Mouse (Mus musculus): ENCODE results near the gene Ppp1r15a.
"Not testable (repeated sequence)": the region's sequence is repeated elsewhere in the genome, so short reads cannot be mapped to it uniquely, and the experiment has no call there.

The Ppp1r15a gene

DNA sequence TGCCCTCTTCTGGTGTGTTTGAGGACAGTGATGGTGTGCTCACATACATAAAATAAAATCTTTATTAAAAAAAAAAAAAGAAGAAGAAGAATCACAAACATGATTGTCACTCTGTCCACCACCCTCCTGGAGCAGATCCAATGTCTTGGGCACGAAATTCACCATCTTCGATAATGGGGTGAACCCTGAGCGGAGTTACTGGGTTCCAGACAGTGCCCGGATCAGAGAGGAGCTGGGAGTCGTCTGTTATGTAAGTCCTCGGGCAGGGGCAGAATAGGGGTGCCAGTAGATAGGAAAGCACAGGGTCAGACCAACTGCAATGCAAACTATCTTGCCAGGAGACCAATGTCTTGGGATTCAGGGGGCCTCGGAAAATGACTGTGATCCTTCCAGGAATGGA is 5.5 kb downstream of the Ppp1r15a start:
- in situ Hi-C loops (cut with MboI, MseI) = no loop called here

DNA sequence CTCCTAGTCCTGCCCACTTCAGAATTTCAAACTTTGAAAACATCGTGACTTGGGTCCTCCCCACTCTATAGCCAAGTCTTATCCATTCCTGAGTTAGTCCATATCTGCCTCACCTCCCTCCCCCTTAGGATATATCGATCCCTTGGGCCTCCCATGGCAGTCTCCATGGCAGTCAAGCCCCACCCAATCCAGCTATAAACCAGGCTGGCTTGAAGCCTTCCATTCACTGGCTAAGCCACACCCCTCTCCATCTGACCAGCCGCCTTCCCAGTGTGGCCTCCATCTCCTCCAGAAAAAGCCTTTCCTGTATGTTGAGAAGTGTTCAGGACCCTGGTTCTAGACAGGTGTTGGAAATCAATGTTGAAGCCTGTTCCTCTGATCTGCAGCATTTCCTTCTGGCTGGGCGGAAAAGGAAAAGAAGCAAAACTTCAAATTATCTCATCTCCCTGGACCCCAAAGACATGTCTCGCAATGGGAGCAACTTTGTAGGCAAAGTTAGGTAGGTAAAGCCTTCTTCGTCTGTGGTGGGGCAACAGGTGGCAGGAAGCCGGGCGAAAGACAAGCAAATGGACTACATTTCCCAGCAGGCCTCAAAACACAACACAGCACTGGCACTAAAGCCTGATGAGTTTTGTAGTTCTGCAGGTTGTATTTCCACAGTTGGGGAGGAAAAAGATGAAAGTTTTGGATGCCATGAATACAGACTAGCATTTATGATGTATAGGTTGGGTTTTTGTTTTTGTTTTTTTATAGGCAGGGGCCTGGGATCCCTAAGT is 6.5 kb downstream of the Ppp1r15a start:
- in situ Hi-C loops (cut with MboI, MseI) = no loop called here

DNA sequence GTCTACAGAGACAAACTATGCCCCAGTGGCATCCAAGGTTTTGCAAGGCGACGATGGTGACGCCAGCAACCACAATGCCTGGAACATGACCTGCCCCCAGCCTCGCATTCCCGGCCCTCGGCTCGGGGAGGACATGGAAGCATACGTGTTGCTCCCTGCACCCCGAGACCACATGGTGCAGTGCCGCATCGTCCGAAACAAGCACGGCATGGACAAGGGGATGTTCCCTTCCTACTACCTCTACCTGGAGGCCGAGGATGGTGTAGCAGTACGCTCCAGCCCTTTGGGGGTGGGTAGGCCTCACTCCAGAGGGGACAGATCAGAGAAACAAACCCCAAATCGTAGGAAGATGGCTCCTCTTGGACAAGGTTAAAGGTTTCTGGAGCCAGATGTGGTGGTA is 7.5 kb downstream of the Ppp1r15a start:
- in situ Hi-C loops (cut with MboI, MseI) = no loop called here

DNA sequence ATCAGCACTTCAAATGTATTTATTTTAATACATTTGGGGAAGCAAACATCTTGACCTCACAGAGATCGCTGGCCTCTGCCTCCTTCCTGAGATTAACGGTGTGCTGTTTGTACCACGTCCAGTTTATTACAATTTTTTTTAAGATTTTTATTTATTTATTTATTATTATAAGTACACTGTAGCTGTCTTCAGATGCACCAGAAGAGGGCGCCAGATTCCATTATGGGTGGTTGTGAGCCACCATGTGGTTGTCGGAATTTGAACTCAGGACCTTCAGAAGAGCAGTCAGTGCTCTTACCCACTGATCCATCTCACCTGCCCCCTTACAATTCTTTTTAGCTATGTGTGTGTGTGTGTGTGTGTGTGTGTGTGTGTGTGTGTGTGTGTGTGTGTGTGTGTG is 9.2 kb downstream of the Ppp1r15a start:
- in situ Hi-C loops (cut with MboI, MseI) = not testable (repeated sequence)

DNA sequence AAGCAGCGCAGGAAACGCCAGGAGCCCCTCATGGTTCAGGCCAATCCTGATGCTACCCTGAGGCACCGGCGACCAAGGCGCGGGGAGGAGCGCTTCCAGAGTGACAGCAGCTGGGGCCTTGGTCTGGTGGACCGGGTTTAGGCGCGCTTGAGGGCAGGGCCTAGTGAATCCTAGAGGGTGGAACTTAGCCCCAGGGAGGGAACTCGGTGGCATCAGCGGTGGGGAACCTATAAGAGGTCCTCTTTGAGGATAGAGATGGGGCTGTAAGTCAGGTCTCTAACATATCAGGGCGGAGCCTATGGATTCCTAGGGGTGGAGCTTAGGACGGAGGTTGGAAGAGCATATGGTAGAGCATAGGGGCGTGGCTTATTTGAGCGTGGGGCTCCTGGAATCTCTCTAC is 10.6 kb downstream of the Ppp1r15a start:
- in situ Hi-C loops (cut with MboI, MseI) = no loop called here

DNA sequence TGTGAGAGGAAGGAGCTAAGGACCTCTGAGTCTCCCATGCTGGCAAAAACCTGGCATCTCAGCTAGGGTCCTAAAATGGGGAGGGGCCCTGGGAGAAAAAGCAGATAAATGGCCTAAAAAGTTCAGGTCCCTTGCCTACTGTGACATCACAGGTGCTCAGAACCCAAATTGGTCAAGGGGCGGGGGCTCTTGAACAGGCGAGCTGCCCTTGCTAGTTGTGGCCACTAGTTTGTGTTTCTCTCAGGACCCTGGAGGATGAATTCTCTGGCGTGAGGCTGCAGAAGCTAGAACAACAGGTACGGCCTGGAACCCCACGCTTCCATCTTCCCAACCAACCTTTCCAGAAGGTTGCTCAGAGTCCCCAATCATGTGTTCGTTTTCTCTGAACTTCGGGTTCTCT is 11.7 kb downstream of the Ppp1r15a start:
- in situ Hi-C loops (cut with MboI, MseI) = no loop called here

DNA sequence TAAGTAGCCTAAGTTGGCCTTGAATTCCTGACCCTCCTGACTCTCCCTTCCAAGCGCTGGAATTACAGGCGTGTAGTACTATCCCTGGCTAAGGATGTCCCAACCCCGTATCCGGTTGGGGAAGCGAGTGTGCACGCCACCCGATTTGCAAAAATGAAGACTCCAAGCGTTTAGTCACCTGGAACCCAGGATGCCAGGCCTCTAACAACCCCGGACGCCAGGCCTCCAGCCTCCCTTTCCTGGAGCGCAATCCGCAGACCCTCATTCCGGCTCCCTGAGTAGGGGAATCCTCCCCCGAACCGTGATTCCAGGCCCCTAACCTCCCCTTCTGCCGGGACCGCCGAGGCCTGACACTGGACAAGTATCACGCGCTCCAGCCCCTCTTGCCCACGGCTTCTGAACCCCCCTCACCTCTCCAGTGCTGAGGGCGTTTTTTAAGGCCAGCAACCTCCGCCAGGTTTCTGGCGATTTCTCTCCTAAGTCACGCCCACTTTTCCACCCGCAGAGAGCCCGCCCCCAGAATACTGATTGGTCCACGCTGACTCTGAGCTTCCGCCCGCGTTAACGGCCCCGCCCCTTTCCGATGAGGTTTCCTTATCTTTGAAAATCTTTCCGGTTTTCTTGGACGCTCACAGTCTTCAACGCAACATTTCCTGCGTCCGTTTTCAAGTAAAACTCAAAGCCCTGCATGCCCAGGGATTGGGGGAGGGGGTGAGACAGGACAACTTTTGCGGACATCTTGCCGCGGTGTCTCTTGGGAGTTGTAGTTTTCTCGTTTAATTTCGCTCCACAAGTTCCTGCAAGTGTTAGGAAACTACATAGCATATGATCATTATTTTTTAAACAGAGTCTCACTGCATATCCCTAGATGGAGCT is 15.9 kb downstream of the Ppp1r15a start, which contains the start of gene Nucb1:
Nucb1 (minus strand) TSS at position 495 of the 876 bp plus-strand sequence.
- in situ Hi-C loops (cut with MboI, MseI) = no loop called here

DNA sequence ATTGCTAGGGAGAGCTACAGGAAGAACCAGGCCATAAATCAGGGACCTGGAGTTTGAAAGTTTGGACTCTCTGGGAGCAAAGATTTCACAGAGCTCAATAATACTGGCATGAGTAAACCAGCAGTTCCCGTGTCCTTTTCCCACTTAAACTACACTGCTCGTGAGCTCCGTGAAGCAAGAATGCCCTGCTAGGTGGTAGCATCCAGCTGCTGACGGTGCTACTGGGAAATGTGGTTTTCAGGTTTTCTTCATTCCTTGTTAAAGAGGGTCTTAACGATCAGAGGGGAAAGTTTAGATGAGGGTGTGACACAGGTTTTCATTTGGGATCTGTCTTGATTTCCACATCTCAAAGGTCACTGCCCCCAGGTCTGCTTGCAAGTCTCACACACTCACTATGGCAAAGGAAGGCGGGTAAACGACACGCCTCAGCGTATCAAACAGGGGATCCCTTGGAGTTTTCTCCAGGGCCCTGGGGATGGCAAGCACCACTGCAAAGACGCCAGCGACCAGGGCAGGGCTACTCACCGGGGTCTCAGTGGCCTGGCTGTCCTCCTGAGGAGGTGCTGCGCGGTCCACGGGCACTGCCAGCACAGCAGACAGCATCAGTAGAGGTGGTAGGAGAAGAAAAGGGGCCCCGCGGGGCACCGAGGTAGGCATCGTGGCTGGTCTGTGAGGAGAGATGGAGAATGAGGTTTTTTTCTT is 16.7 kb downstream of the Ppp1r15a start:
- in situ Hi-C loops (cut with MboI, MseI) = no loop called here

DNA sequence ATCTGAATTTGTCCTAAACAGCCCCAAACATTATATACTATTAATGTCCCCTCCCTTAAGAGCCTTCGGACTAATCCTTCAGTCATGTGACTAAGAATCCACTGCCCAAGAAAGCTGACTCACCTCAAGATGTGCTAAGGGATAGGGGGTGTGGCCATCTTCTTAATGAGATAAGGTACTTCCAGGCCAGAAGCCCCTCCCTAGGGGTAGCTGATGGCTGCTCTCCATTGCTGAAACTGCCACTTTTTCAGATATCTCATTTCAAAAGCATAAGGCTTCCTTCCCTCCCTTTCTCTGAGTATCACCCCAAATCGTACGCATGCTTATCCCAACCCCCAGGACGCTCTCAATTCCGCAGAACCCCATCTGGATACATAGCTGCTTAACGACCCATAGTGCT is 17.5 kb downstream of the Ppp1r15a start:
- in situ Hi-C loops (cut with MboI, MseI) = no loop called here

DNA sequence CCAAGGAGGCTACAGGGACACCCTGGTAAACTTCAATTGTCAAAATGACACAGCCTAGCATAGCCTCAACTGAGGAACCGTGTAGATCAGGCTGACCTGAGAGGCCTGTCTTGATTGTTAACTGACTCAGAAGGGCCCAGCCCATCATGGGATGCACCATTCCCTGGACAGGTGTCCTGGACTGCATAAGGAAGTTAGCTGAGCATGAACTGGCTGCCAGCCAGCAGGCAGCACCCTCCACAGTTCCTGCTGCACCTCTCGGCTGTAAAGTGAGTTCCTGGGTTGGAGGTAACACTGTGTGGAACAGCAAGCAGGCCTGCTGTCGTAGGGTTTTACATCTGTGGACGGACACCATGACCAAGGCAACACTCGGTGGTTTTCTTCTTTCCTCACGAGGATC is 18.5 kb downstream of the Ppp1r15a start:
- in situ Hi-C loops (cut with MboI, MseI) = no loop called here

DNA sequence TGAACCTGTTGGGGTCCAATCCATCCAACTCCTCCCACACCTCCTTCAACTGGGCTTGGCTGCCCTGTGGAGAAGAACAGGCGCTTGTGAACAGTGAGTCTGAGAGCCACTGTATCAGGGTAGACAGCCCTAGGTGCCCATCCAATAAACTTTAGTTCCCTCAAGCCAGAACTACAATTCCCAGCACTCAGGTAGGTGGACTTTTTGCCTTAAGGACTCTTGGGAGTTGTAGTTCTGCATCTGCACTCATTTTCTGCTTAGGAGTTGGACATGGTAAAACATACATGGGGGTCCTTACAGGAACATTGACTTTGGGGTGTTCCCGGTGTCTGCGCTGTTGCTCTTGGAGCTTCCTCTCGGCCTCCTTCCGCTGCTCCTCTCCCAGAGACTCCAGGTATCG is 27.6 kb downstream of the Ppp1r15a start:
- in situ Hi-C loops (cut with MboI, MseI) = no loop called here

DNA sequence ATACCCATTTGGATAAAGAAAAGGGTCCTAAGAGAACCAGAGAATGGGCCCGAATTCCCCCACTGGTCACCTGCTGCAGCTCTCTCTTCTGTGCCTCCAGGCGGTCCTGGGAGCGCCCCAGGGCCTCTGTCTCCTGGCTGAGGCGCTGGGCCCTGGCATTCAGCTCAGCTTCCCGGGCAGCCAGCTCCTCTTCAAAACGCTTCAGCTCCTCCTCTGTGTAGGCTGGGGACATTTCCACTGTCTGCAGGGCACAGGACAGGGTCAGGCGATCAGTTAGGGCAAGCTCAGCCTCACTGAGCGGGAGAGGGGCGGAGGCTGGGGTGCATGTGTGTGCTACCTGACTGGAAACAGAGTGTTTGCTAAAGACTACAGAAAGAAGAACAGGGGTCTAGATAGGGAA is 31.5 kb downstream of the Ppp1r15a start:
- in situ Hi-C loops (cut with MboI, MseI) = no loop called here

DNA sequence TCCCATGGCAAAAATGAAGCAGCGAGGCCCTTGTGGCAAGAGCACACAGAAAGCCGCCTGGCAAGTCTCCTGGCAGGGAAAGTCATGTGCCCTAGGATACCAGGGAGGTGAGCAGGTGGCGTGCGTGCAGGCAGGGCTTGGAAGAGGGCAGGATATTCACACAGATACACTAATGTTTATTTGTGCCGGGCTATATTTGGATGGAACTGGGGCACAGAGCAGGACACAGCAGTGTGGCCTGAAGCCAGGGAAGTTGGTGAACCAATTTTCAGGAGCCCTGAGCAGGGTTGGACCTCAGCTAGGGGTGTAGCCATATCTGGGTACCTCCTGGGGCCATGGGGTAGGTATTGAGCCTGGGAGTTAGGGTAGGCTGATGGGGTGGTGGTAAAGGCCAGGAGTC is 33.1 kb downstream of the Ppp1r15a start:
- in situ Hi-C loops (cut with MboI, MseI) = no loop called here

DNA sequence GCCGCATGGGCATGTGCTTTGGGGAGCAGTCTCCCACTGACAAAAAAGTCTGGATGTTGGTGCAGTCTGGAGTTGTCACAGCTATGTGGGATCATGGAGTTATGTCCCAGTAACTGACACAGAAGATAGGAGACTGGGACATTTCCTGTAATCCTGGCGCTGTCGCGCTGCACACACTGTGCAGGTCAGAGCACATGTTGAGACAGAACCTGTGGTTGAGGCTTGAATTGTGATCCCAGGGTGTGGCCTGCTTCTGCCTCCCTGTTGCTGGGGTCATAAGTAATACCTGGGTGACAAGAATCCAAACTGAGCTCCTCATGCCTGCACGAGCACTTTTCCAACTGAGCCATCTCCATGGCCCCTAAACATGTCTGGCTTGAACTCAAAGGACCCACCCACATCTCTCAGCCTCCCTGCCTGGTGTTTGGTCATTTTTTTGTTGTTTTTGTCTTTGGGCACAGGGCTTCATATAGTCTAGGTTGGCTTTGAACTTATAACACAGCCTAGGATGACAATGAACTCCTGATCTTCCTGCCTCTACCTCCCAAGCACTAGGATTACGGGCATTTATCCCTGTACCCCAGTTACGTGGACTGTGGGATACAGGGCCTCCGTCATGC is 33.7 kb downstream of the Ppp1r15a start:
- in situ Hi-C loops (cut with MboI, MseI) = no loop called here

DNA sequence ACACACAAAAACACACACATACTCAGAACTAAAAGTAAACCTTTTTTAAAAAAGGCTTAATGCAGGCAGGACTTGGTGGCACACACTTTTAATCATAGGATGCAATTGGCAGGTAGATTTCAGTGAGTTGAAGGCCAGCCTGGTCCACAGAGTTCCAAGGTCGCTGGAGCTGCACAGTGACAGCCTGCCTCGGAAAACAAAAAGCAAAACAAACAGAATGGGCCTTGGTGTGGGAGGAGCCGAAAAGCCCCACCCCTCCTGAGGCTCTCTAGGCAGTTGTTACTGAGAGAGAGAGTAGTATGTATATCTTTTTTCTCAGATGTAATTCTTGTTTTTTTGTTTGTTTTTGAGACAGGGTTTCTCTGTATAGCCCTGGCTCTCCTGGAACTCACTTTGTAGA is 34.8 kb downstream of the Ppp1r15a start:
- in situ Hi-C loops (cut with MboI, MseI) = no loop called here

DNA sequence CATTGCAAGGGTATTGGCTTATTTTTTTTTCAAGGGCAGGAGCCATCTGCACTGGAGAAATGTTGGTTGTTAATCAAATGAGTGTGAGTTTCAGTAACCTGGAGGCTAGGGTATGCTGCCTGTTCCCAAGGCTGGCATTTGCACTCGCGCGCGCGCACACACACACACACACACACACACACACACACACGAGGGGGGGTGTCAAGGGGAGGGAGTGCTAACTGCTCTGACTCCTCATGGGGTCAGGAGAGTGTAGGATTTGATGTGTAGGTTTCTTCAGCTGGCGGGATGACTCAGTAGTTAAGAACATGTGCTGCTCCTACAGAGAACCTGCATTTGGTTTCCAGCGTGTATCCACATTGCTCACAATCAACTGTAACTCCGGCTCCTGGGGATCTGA is 35.2 kb downstream of the Ppp1r15a start:
- in situ Hi-C loops (cut with MboI, MseI) = no loop called here

DNA sequence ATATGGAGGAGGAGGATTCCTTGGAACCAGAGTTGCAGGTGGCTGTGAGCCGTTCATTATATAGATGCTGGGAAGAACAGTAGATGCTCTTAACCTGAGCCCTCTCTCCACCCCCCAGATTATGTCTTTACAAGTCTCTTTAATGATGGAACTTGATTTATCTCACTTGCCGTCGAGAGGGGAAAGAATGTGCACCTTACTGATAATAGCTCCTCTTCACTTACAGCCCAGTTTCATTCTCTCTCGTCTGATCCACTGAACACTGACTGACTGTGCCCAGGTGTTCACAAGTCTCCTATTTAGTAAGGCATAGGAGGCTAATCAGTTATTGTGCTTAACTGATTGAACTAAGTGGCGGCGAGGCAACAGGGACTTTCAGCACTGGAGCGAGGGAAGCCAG is 36.5 kb downstream of the Ppp1r15a start:
- in situ Hi-C loops (cut with MboI, MseI) = no loop called here

DNA sequence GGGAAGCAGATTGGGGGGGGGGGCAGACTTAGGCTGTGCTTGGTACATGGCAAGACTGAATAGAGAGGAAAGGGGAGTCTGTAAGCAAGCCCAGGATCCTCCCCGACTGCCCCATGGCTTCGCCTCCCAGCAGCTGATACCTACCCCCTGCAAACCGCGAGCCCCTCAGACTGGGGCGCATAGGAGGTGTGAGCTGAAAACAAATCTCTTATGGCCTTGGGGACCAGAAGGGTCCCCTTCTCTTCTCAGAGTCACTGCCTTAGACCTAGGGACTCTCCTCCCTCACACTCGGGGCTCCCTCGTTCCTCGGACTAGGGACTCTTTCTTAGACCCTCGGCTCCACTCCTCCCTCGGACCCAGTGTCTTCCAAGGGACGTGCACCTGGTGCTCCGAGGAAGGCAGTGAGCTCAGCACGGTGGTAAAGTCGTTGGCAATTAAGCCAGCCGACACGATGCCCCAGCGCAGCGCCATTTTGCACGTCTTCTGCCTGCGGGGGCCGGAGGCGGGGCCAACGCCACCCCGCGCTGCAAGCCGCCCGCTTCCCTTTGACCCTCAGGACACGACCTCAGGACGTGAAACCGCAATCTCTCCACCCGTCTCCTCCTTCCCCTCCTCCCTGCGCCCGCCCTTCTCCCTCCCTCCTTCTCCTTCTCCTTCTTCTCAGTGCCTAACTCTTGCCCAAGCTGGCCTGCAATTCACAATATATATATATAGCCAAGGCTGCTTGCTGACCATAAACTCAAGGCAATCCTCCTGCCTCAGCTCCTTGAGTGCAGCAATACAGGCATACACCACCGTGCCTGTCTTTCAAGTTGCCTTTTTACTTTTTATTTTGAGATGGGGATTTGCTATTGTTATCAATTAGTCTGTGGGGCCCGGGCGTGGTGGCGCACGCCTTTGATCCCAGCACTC is 37.5 kb downstream of the Ppp1r15a start, which contains the start of gene Dhdh:
Dhdh (minus strand) TSS at position 513 of the 912 bp plus-strand sequence.
- in situ Hi-C loops (cut with MboI, MseI) = no loop called here

DNA sequence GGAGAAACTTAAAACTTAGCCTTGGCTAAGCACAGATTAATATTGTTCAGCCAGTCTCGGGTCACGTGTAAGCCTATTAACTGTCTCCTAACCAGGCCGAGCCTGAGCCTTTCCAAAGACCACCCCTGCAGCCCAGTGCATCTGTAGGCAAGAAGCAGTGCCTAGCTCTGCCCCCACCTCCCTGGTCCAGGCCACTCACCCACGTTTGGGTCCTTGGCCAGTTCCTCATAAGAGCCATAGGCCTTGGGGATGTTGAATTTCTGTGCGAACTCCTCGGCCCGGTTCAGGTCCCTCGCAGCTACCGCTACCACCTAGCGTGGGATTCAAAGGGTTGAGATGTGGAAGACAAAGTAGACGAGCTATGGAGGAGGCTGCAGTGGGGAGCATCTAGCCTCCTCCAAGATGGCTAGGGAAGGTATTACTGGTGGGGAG is 38.2 kb downstream of the Ppp1r15a start:
- in situ Hi-C loops (cut with MboI, MseI) = no loop called here

DNA sequence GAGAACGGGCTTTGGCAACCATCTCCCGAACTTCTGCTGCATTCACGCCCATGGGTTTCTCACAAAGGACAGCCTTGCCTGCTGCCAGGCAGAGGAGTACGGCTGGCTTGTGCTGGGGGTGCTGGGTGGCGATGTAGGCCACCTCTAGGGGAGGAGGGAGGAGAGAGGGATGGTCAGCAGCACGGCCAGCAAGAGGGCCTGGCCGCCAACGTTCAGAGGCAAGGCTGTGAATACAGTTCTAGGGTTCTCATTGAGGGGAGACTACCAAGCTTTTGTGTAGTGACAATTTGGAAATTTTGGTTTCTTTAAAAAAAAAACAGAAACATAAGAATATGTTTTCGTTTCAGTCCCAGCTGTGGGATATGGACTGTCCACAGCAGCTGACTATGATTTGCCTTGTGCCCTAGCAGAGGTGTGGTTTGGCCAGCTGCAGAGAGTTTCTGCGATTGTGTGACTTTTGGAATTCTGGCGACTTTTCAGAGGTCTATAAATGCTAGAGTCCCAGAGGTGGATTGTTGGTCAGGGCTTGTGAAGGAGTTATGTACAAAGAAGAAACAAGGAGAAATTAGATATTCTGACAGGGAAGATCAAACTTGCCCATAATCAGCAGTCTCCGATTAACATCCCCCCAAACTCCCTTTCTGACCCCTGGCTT is 39.2 kb downstream of the Ppp1r15a start, which contains the start of gene Gm45808:
Gm45808 (minus strand) TSS at position 51 of the 655 bp plus-strand sequence.
- in situ Hi-C loops (cut with MboI, MseI) = no loop called here

All from T-helper 2 cell (primary cell).